Mouse (Mus musculus) G1E (cell line): Measurements from ENCODE around the gene Stoml3. TPM values are rescaled to one million over a fixed set of nuclear protein-coding genes. Genes with fewer than 3 reads are reported as not detected.

Experiments
- ATAC-seq: 2 replicates; pipeline ENCODE4 v1.8.0; 2016; ENCODE audit warnings: mild to moderate bottlenecking; ENCODE audit not compliant: insufficient number of reproducible peaks, poor library complexity, low FRiP score, severe bottlenecking; ENCODE audit errors: extremely low read depth
- DNase-seq: peaks from one replicate; pipeline ENCODE4 v3.0.0; 2012; ENCODE audit warnings: low spot score
- H3K27me3 ChIP-seq: 2 replicates; pipeline ENCODE4 v1.6.1; 2012; ENCODE audit warnings: mild to moderate bottlenecking, low read length, inconsistent platforms; ENCODE audit not compliant: insufficient read depth
- H3K36me3 ChIP-seq: replicated peaks from 2 replicates; pipeline ENCODE3; 2012; ENCODE audit warnings: mild to moderate bottlenecking, inconsistent platforms
- H3K4me1 ChIP-seq: 2 replicates; pipeline ENCODE4 v1.6.1; 2012; ENCODE audit warnings: low read depth, low read length, inconsistent platforms, mixed read lengths; ENCODE audit not compliant: insufficient read depth
- H3K4me3 ChIP-seq: 2 replicates; pipeline ENCODE4 v1.5.1; 2012; ENCODE audit warnings: low read depth, mild to moderate bottlenecking, inconsistent platforms, low read length, moderate library complexity, mixed read lengths
- H3K9me3 ChIP-seq: replicated peaks from 2 replicates; pipeline ENCODE4 v1.6.1; 2012; ENCODE audit warnings: inconsistent platforms
- CTCF ChIP-seq: IDR thresholded peaks from 2 replicates; pipeline ENCODE4 v1.5.1; 2012; ENCODE audit warnings: low read depth, low read length, inconsistent platforms, mixed read lengths
- GATA1 ChIP-seq: IDR thresholded peaks from 2 replicates; pipeline ENCODE4 v1.6.1; 2012; ENCODE audit warnings: borderline replicate concordance, low read length, inconsistent platforms, mixed read lengths
- GATA2 ChIP-seq: IDR thresholded peaks from 2 replicates; pipeline ENCODE4 v1.6.1; 2012; ENCODE audit warnings: low read depth, low read length, inconsistent platforms, borderline replicate concordance
- POLR2AphosphoS5 ChIP-seq: IDR thresholded peaks from 2 replicates; pipeline ENCODE4 v1.6.1; 2012; ENCODE audit warnings: low read depth, low read length, inconsistent platforms; ENCODE audit not compliant: insufficient replicate concordance
- TAL1 ChIP-seq: conservative IDR thresholded peaks from 2 replicates; pipeline ENCODE4 v1.6.1; 2012; ENCODE audit warnings: low read depth, low read length, inconsistent platforms, mixed read lengths
- polyA plus RNA-seq: library from polyadenylated mRNA; stranded (reverse); fragments of >175 nt; gene quantifications from 2 replicates; pipeline ENCODE4 v1.2.3, GENCODE M21; 2012
- total RNA-seq, 2 experiments: library from RNA; stranded (forward) in 1 of 2; stranded (reverse) in 1 of 2; fragments of 200-1000 nt in 1 of 2; fragments of >200 nt in 1 of 2; fragmentation: Nextera tagmentation in 1 of 2; gene quantifications; 2 replicates each; pipeline ENCODE4 v1.2.3; 2014 to 2017

The Stoml3 gene
- total RNA-seq (2014; fragmentation: Nextera tagmentation) (not detected in 2 replicates), total RNA-seq (2017) (0.44 TPM in 1 of 2 replicates, not detected in the other), polyA plus RNA-seq (not detected in 2 replicates)

DNA sequence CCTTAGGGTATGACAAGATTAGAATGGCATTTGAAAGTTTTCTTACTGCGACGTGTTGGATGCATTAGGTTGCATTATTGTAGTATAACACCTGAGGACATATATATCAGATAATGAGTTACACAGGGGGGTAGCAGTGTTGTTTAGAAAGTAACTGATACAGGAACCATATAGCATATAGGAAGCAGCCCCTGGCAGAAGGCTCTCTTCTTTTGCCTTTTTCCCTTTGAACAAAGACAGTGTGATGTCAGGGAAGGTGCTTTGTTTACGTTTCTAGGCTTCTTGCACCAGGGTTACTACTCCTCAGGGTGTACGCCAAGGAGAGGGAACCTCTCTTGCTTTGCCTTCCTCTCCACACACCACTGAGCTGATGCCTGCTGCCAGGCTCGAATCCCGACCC is at the start of gene Stoml3:
Gene Stoml3 (plus strand): TSS at position 301 of the 400 bp plus-strand sequence.
- H3K27me3 ChIP-seq, result peaks cover 2% of the 10 kb centered on the region; the same call in 1 of the 2 replicates
- no peak for ATAC-seq
- DNase-seq, result no peak
- peaks cover 2% of the 10 kb centered on the region for H3K36me3 ChIP-seq
- H3K9me3 ChIP-seq, result no peaks in the 10 kb centered on the region
- H3K4me3 ChIP-seq, result no peak within 1 kb of the TSS
- H3K4me1 ChIP-seq, result 0 out of 2 replicates have a peak, but pooled peaks cover 2% of the 10 kb centered on the region
- TF ChIP-seq GATA2 (no peak), TAL1 (no peak), POLR2AphosphoS5 (no peak), CTCF (no peak), GATA1 (no peak)

DNA sequence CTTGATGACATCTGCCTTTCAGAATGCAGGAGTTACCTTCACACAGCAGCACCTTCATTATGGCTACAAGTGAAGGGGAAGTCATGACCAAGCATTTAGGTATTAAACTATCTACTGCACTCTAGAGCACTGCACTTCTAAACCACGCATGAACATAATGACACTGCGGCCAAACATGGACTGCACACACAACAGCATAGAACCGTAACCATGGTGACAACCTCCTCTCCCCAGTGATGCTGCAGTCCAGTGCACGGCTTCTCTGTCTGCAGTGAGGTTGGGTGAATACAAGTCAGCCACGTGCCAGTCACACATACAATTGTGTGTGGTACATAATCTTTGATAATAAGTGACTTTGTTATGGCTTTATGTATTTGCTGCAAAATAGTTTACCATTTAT is 42.9 kb upstream of the Stoml3 start:
- no peak for DNase-seq
- ATAC-seq, result no peak
- no peaks in the 10 kb centered on the region for H3K4me1 ChIP-seq
- peaks cover 37% of the 10 kb centered on the region for H3K36me3 ChIP-seq
- no peaks in the 10 kb centered on the region for H3K27me3 ChIP-seq
- H3K9me3 ChIP-seq, result no peaks in the 10 kb centered on the region
- no peak overlapping the region for H3K4me3 ChIP-seq
- TF ChIP-seq POLR2AphosphoS5 (no peak), TAL1 (no peak), GATA2 (no peak), GATA1 (no peak), CTCF (no peak)

DNA sequence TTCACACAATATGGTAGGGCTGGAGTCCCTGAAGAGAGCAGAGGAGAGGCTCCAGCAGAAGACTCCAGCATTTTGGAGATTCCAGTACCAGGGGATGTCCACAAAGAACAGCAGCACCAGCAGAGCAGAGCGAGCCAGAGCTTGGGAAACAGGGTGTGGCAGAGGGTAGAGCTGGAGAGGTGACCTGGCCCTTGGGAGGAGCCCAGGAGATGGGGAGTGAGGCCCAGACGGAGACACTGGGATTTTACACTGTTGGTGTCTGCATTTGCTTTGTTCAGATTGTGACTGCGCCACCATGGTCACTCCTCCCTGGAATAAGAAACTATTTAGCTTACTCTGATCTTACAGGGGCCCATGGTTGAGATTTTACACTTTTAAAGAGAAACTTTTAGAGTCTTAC is 41.7 kb upstream of the Stoml3 start:
- H3K4me1 ChIP-seq, result no peaks in the 10 kb centered on the region
- H3K4me3 ChIP-seq, result no peak overlapping the region
- no peaks in the 10 kb centered on the region for H3K27me3 ChIP-seq
- ATAC-seq, result no peak
- no peaks in the 10 kb centered on the region for H3K9me3 ChIP-seq
- H3K36me3 ChIP-seq, result peaks cover 50% of the 10 kb centered on the region
- DNase-seq, result no peak
- no peak for TF ChIP-seq GATA2
- no peak for TF ChIP-seq TAL1
- no peak for TF ChIP-seq GATA1
- TF ChIP-seq POLR2AphosphoS5, result no peak
- no peak for TF ChIP-seq CTCF

DNA sequence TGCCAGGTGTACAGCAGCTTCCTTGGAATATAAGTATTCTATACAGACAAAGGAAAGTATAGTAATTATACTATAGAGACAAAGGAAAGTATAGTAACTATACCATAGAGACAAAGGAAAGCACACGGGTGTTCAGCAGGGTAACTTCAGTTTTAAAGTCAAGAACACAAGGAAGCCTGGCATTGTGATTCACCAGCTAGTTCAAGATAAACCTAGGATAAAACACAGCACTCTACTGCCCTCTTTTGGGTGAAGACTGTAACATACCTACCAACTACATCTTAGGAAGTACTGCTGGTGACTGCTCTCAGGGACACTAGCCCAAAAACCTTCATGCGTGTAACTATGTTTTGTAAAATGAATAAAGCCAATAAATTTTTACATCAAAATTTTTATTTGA is 40.2 kb upstream of the Stoml3 start:
- TF ChIP-seq TAL1 (no peak), GATA2 (no peak), GATA1 (no peak), POLR2AphosphoS5 (no peak), CTCF (peak; percentile 41; the same call in 1 of the 2 replicates)
- no peaks in the 10 kb centered on the region for H3K4me1 ChIP-seq
- peaks cover 64% of the 10 kb centered on the region for H3K36me3 ChIP-seq
- no peaks in the 10 kb centered on the region for H3K9me3 ChIP-seq
- no peak overlapping the region for H3K4me3 ChIP-seq
- DNase-seq (peak; percentile 21), ATAC-seq (peak; percentile 69; the same call in 1 of the 2 replicates)
- H3K27me3 ChIP-seq, result no peaks in the 10 kb centered on the region

DNA sequence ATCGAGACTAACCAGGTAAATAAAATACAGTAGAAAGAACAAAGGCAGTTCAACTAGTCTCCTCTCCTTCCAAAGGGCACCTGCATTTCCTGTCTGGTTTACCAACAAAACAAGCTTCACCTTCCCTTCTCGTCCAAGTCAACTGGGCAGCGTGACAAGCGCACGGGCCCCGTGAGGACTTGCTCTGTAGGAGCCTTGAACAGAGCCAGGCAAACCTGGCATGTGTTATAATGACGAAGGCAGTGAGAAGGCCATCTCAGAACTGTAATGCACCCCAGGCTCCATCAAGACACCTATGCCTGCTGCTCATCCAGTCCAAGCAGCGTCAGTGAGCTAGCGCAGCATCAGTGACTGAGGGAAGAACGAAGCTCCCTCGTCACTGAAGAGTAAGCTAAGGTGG is 37.8 kb upstream of the Stoml3 start:
- DNase-seq, result no peak
- no peak for ATAC-seq
- no peak for TF ChIP-seq GATA1
- no peak for TF ChIP-seq TAL1
- TF ChIP-seq CTCF, result no peak
- no peak for TF ChIP-seq POLR2AphosphoS5
- TF ChIP-seq GATA2, result no peak
- no peak overlapping the region for H3K4me3 ChIP-seq
- no peaks in the 10 kb centered on the region for H3K27me3 ChIP-seq
- H3K9me3 ChIP-seq, result no peaks in the 10 kb centered on the region
- H3K36me3 ChIP-seq, result peaks cover 83% of the 10 kb centered on the region
- no peaks in the 10 kb centered on the region for H3K4me1 ChIP-seq

DNA sequence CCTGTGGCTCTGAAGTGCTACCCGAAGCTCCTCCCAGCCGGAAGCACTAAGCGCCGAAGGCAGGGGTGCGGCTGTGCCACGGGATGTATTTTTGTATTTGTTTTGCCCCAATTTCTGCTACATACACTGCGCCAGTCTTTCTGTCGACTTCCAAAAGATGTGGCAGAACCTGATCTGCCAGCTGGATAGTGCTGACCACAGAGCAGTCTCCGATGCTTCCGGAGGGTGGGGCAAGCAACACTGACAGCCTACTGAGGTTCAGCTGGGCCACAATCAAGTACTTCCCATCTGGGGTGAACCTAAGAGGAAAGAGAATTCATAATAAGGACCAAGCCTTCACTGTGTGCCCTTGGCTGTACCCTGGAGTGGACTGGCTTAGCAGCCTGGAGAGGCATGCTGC is 36.1 kb upstream of the Stoml3 start:
- H3K4me3 ChIP-seq, result no peak overlapping the region
- H3K9me3 ChIP-seq, result no peaks in the 10 kb centered on the region
- H3K36me3 ChIP-seq, result peaks cover 90% of the 10 kb centered on the region
- DNase-seq (no peak), ATAC-seq (no peak)
- H3K27me3 ChIP-seq, result no peaks in the 10 kb centered on the region
- no peak for TF ChIP-seq GATA2
- TF ChIP-seq TAL1, result no peak
- no peak for TF ChIP-seq GATA1
- no peak for TF ChIP-seq CTCF
- no peak for TF ChIP-seq POLR2AphosphoS5
- no peaks in the 10 kb centered on the region for H3K4me1 ChIP-seq

DNA sequence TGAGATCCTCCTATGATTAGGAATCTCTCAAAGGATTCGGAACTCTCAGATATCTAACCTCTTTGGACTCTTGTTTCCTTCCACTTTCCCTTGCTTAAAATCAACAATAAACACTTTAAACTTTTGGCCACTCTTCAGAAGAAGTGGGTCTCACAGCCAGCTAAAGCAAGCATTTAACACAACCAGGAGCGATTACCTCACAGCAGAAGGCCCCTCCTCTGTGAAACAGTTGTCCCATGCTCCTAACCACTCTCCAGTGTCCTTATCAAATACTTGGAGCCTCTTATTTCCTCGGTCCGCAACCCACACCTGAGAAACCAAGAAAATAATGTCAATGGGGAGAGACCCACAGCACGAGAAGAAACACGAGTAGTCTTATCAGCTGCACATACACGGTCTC is 35.1 kb upstream of the Stoml3 start:
- DNase-seq (no peak), ATAC-seq (no peak)
- no peaks in the 10 kb centered on the region for H3K4me1 ChIP-seq
- H3K4me3 ChIP-seq, result no peak overlapping the region
- H3K36me3 ChIP-seq, result peaks cover 96% of the 10 kb centered on the region
- TF ChIP-seq CTCF (no peak), TAL1 (no peak), GATA1 (no peak)
- H3K9me3 ChIP-seq, result no peaks in the 10 kb centered on the region
- no peaks in the 10 kb centered on the region for H3K27me3 ChIP-seq
